Mouse (Mus musculus) neural tube, embryonic 11.5 days (tissue): ENCODE results near the gene Surf1. TPM values are rescaled to one million over a fixed set of nuclear protein-coding genes. Genes with fewer than 3 reads are reported as not detected.

ENCODE experiments used
- ATAC-seq: fragments of 200-750 bp; cut with Nextera tagmentation; 2 replicates; pipeline ENCODE4 v1.8.0; 2017; ENCODE audit warnings: moderate number of reproducible peaks, mild to moderate bottlenecking, moderate TSS enrichment, moderate library complexity; ENCODE audit not compliant: insufficient read depth, low FRiP score, low TSS enrichment
- DNase-seq: peaks from one replicate; pipeline ENCODE4 v3.0.0-alpha.2; 2015; ENCODE audit warnings: low spot score
- H3K27ac ChIP-seq: fragments of 300-500 bp; sonication (generic); 2 replicates; pipeline ENCODE4 v1.5.1; 2014; ENCODE audit warnings: low read depth, mild to moderate bottlenecking, low read length
- H3K27me3 ChIP-seq: fragments of 300-500 bp; sonication (generic); 2 replicates; pipeline ENCODE4 v1.6.1; 2014; ENCODE audit warnings: mild to moderate bottlenecking, low read length, mixed read lengths; ENCODE audit not compliant: control insufficient read depth, insufficient read depth
- H3K36me3 ChIP-seq: fragments of 300-500 bp; sonication (generic); 2 replicates; pipeline ENCODE4 v1.6.1; 2014; ENCODE audit warnings: mild to moderate bottlenecking, low read length, moderate library complexity, mixed read lengths; ENCODE audit not compliant: control insufficient read depth, insufficient read depth
- H3K4me1 ChIP-seq: fragments of 300-500 bp; sonication (generic); 2 replicates; pipeline ENCODE4 v1.6.1; 2014; ENCODE audit warnings: low read length, mixed read lengths; ENCODE audit not compliant: control insufficient read depth, insufficient read depth
- H3K4me2 ChIP-seq: fragments of 300-500 bp; sonication (generic); 2 replicates; pipeline ENCODE4 v1.6.1; 2014; ENCODE audit warnings: low read depth, mild to moderate bottlenecking, moderate library complexity
- H3K4me3 ChIP-seq: fragments of 300-500 bp; sonication (generic); 2 replicates; pipeline ENCODE4 v1.5.1; 2014; ENCODE audit warnings: low read depth, low read length
- H3K9ac ChIP-seq: fragments of 300-500 bp; sonication (generic); 2 replicates; pipeline ENCODE4 v1.6.1; 2014; ENCODE audit warnings: mild to moderate bottlenecking, low read length
- H3K9me3 ChIP-seq: fragments of 300-500 bp; sonication (generic); 2 replicates; pipeline ENCODE4 v1.6.1; 2016; ENCODE audit warnings: low read length; ENCODE audit not compliant: control insufficient read depth
- WGBS: fragments of 180-500 bp; shearing (Covaris S2); extraction: QIAGEN DNeasy Blood & Tissue Kit; methylation state at CpG from one replicate; pipeline ENCODE4 v1.1.7; 2014; 5-methylcytosine and 5-hydroxymethylcytosine counted together
- polyA plus RNA-seq: library from polyadenylated mRNA; unstranded; fragments of >200 nt; fragmentation: Nextera tagmentation; extraction: Ambion mirVana; gene quantifications from 2 replicates; pipeline ENCODE4 v1.2.1, GENCODE M21; 2014

Gene Surf1
- polyA plus RNA-seq, 1 experiment from 2014 or later: 48.7 TPM

DNA sequence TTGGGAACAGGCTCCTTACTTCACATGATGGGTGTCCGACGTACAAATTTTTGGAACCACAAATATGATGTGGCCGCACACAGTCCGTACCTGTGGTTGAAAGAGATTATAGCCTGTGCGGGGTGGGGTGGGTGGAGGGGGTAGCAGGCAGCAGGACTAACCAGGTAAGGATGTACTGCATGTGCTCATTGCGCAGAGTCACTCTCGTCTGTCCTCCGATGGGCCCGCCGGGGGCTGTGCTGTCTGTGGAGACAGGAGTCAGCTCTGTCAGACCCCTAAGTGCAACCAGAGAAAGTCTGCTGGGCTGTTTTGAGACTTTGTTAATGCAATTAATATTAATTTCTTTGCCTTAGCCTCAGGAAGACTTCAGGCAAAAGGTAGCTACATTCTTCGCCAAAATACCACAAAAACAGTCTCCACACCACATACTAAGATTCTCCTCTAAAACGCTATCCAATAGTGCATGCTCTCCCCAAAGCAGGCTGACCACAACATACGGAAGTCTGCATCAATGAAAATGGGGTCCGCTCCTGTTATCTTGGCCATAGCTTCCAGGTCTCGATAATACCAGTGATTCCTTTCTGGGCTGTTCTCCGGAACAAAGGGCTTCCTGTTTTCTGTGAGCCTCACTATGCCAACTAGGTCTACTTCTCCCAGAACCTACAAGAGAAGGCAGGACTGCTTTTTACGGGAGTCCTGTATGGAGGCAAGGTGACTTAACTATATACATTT, 2.7 kb downstream of the Surf1 start:
- 88% methylated on average over 17 of the region's 17 CpGs for WGBS

DNA sequence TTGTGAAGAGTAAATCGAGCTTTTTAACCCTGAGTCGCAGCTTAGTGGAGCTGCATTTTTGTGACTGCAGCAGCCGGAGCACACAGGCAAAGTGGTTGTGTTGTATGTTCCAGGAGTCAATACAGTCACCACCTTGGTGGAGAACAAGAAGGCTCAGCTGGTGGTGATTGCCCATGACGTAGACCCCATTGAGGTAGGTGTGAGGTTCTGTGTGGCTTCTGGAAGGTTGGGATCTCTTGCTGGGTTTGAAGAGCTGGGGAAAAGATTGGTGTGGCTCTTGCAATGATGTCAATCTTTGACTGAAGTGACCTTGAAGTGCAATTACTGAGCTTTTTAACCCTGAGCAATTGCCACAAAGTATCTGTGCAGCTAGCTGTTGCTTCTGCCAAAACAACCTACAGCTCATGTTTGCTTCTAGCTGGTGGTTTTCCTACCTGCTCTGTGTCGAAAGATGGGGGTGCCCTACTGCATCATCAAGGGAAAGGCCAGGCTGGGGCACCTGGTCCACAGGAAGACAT, 4.0 kb downstream of the Surf1 start:
- no peak for DNase-seq
- H3K27ac ChIP-seq: no peak overlapping the region
- H3K27me3 ChIP-seq: no peaks in the 10 kb centered on the region
- peak overlapping the region; percentile 95; the same call in 1 of the 2 replicates for H3K9ac ChIP-seq
- peak overlapping the region; percentile 99 for H3K4me2 ChIP-seq
- peaks cover 35% of the 10 kb centered on the region for H3K4me1 ChIP-seq
- H3K9me3 ChIP-seq: no peaks in the 10 kb centered on the region
- peaks cover 18% of the 10 kb centered on the region for H3K36me3 ChIP-seq
- 74% methylated on average over 5 of the region's 5 CpGs for WGBS
- peak overlapping the region; percentile 94 for H3K4me3 ChIP-seq
- ATAC-seq: no peak

More for the DNA sequence above, 2.7 kb downstream of the Surf1 start:
- no peak overlapping the region for H3K4me3 ChIP-seq
- no peaks in the 10 kb centered on the region for H3K27me3 ChIP-seq
- peaks cover 43% of the 10 kb centered on the region for H3K4me1 ChIP-seq
- no peak overlapping the region for H3K9ac ChIP-seq
- H3K36me3 ChIP-seq: peaks cover 14% of the 10 kb centered on the region
- H3K9me3 ChIP-seq: no peaks in the 10 kb centered on the region
- H3K4me2 ChIP-seq: no peak overlapping the region
- ATAC-seq (no peak), DNase-seq (no peak)
- H3K27ac ChIP-seq: no peak overlapping the region

- Histone ChIP-seq H3K27me3 (no peaks in the 10 kb centered on the region), H3K4me2 (peak overlapping the region; percentile 99), H3K9ac (peak overlapping the region; percentile 95), H3K4me1 (peaks cover 28% of the 10 kb centered on the region), H3K9me3 (no peaks in the 10 kb centered on the region), H3K4me3 (peak overlapping the region; percentile 94), H3K27ac (peak overlapping the region; percentile 89), H3K36me3 (peaks cover 24% of the 10 kb centered on the region)
- WGBS: under 1% methylated on average over 32 of the region's 37 CpGs
- DNase-seq (peak; percentile 81), ATAC-seq (peak; percentile 54; the same call in 1 of the 2 replicates)
These were observed 5.2 kb downstream of the Surf1 start for GRCm38 (mm10) chr2:26910994-26911765.

- peak; percentile 81 for ATAC-seq
- Histone ChIP-seq H3K4me2 (peak within 1 kb of the TSS; percentile 99), H3K4me3 (peak within 1 kb of the TSS; percentile 94), H3K27ac (peak within 1 kb of the TSS; percentile 89), H3K4me1 (peaks cover 23% of the 10 kb centered on the region), H3K9me3 (no peaks in the 10 kb centered on the region), H3K36me3 (peaks cover 30% of the 10 kb centered on the region), H3K27me3 (no peaks in the 10 kb centered on the region), H3K9ac (peak within 1 kb of the TSS; percentile 95)
- WGBS: 0% methylated on average over 70 of the region's 74 CpGs
- peak; percentile 99 for DNase-seq
These were observed 6.0 kb downstream of the Surf1 start, which contains the start of the genes Med22 and Rpl7a for GRCm38 (mm10) chr2:26910124-26910993. Med22 (minus strand) TSS chr2:26910677. Rpl7a (plus strand) TSS chr2:26910764.

GRCm38 (mm10) chr2:26909387-26909784, 6.9 kb downstream of the Surf1 start:
- no peak overlapping the region for H3K27ac ChIP-seq
- H3K4me3 ChIP-seq: peak overlapping the region; percentile 94
- no peaks in the 10 kb centered on the region for H3K27me3 ChIP-seq
- H3K4me1 ChIP-seq: peaks cover 23% of the 10 kb centered on the region
- no peaks in the 10 kb centered on the region for H3K9me3 ChIP-seq
- peaks cover 30% of the 10 kb centered on the region for H3K36me3 ChIP-seq
- DNase-seq (no peak), ATAC-seq (no peak)
- H3K4me2 ChIP-seq: peak overlapping the region; percentile 55
- peak overlapping the region; percentile 75 for H3K9ac ChIP-seq

DNA sequence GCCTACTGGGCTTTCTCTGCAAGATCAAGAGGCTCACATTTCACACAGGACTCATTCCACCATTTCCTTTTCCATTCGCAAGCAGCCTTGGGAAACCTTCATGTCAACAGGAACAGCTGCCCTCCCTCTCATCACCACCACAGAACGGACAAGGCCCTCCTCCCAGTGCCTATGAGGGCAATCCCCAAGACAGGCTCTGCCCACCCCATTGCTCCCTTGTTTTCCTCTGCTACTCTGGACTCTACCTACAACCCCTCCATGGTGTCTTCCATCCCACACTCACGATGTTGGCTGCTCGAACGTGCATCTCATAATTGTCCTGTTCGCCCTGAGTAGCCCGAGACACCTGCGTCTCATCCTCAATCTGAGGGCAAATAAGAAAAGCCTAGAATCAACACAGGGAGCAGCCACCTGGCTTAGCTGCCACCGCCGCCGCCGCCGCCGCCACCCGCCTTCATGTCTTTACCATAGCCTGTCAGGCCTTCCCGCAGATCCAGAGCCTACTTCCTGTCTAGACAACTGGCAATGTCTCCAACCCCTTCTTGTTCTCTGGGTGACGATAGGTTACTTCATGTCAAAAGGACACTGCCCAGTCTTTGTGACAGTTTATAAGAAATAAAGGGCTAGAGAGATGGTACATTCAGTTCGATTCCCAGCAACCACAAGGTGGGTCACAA, 7.5 kb downstream of the Surf1 start:
- 91% methylated on average over 18 of the region's 18 CpGs for WGBS
- Histone ChIP-seq H3K9ac (peak overlapping the region; percentile 29; the same call in 1 of the 2 replicates), H3K4me3 (peak overlapping the region; percentile 10; the same call in 1 of the 2 replicates), H3K9me3 (no peaks in the 10 kb centered on the region), H3K36me3 (peaks cover 29% of the 10 kb centered on the region), H3K4me1 (peaks cover 26% of the 10 kb centered on the region), H3K27ac (no peak overlapping the region), H3K4me2 (peak overlapping the region; percentile 55), H3K27me3 (no peaks in the 10 kb centered on the region)
- DNase-seq (no peak), ATAC-seq (no peak)

- DNase-seq (peak; percentile 40), ATAC-seq (no peak)
- Histone ChIP-seq H3K4me2 (no peak overlapping the region), H3K4me3 (no peak overlapping the region), H3K27ac (no peak overlapping the region), H3K9me3 (no peaks in the 10 kb centered on the region), H3K36me3 (peaks cover 20% of the 10 kb centered on the region), H3K27me3 (no peaks in the 10 kb centered on the region), H3K9ac (no peak overlapping the region), H3K4me1 (peaks cover 25% of the 10 kb centered on the region)
- WGBS: 63% methylated on average over 4 of the region's 4 CpGs
These were observed 9.2 kb downstream of the Surf1 start for GRCm38 (mm10) chr2:26907109-26907508.

GRCm38 (mm10) chr2:26906431-26906830, 9.9 kb downstream of the Surf1 start:
- Histone ChIP-seq H3K27me3 (no peaks in the 10 kb centered on the region), H3K9ac (no peak overlapping the region), H3K27ac (no peak overlapping the region), H3K4me2 (no peak overlapping the region), H3K9me3 (no peaks in the 10 kb centered on the region), H3K36me3 (peaks cover 18% of the 10 kb centered on the region), H3K4me3 (no peak overlapping the region), H3K4me1 (peaks cover 25% of the 10 kb centered on the region)
- ATAC-seq: no peak
- WGBS: 94% methylated on average over 3 of the region's 3 CpGs
- no peak for DNase-seq
